Mouse (Mus musculus): ENCODE measurements around the gene Clec3b.

GRCm38 (mm10) chr9:123123017-123123416, 27.7 kb upstream of the Clec3b start:
- TF ChIP-seq GATA1 (IDR thresholded peaks at IDR 0.05; ENCODE audit: low read length) (no peak), TAL1 (IDR thresholded peaks at IDR 0.05; ENCODE audit: low read length) (no peak)
